Mouse (Mus musculus) ES-Bruce4 (cell line): ENCODE data around the gene Fmo2. TPM values are rescaled to one million over a fixed set of nuclear protein-coding genes. Genes with fewer than 3 reads are reported as not detected.

Experiments
- H3K27ac ChIP-seq: 2 replicates; pipeline ENCODE4 v1.5.1; 2012; ENCODE audit warnings: low read length, inconsistent platforms; ENCODE audit not compliant: insufficient read depth
- H3K27me3 ChIP-seq: 2 replicates; pipeline ENCODE4 v1.6.1; 2012; ENCODE audit warnings: mild to moderate bottlenecking, low read length, inconsistent platforms; ENCODE audit not compliant: control insufficient read depth, poor library complexity, insufficient read depth, severe bottlenecking
- H3K36me3 ChIP-seq: 2 replicates; pipeline ENCODE4 v1.6.1; 2012; ENCODE audit warnings: inconsistent platforms, mild to moderate bottlenecking, low read length, moderate library complexity; ENCODE audit not compliant: control insufficient read depth, poor library complexity, insufficient read depth, severe bottlenecking
- H3K4me1 ChIP-seq: one replicate; pipeline ENCODE4 v1.8.1; 2011; ENCODE audit warnings: low read length; ENCODE audit not compliant: control insufficient read depth, insufficient read depth
- H3K4me3 ChIP-seq: 2 replicates; pipeline ENCODE4 v1.5.1; 2011; ENCODE audit warnings: low read depth, mild to moderate bottlenecking, low read length
- H3K9ac ChIP-seq: 2 replicates; pipeline ENCODE4 v1.6.1; 2012; ENCODE audit warnings: low read depth, mild to moderate bottlenecking, inconsistent platforms; ENCODE audit not compliant: poor library complexity, severe bottlenecking
- H3K9me3 ChIP-seq: replicated peaks from 2 replicates; pipeline ENCODE4 v1.6.1; 2012; ENCODE audit warnings: mild to moderate bottlenecking, low read length, inconsistent platforms; ENCODE audit not compliant: control insufficient read depth, poor library complexity, insufficient read depth, severe bottlenecking
- CTCF ChIP-seq: IDR thresholded peaks from one replicate; pipeline ENCODE4 v1.8.1; 2011; ENCODE audit warnings: low read depth, low read length
- EP300 ChIP-seq: IDR thresholded peaks from 2 replicates; pipeline ENCODE4 v1.6.1; 2011; ENCODE audit warnings: low read depth, low read length; ENCODE audit not compliant: insufficient read depth
- POLR2A ChIP-seq: IDR thresholded peaks from one replicate; pipeline ENCODE4 v1.8.1; 2011; ENCODE audit warnings: low read length; ENCODE audit not compliant: insufficient read depth
- polyA plus RNA-seq: library from polyadenylated mRNA; stranded (reverse); fragments of >200 nt; gene quantifications from 2 replicates; pipeline ENCODE4 v1.2.4, GENCODE M21; 2011; ENCODE audit warnings: low read depth; ENCODE audit not compliant: missing spikeins, insufficient read depth, insufficient read length

Fmo2 gene
- polyA plus RNA-seq, 1 experiment, result not detected

DNA sequence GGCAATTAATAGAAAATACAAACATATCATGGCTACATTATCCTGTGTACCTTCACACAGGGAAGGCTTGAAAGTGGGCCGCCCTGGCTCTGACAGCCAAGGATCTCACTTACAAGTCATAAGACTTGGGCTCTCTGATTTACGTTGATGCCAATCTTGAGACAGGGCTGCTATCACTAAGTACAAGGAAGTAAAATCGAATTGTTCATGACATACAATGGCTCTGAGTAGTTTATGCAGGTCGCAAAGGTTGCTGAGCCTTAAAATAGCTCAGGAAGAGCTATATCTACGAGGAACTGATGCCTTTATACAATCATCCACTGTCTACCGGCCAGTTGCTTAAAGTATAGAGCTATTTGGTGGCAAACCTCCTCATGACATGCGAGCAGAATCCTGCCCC lies 27.5 kb downstream of the Fmo2 start:
- H3K27ac ChIP-seq, result no peak overlapping the region
- H3K4me1 ChIP-seq, result no peaks in the 10 kb centered on the region
- H3K9me3 ChIP-seq, result no peaks in the 10 kb centered on the region
- H3K36me3 ChIP-seq, result no peaks in the 10 kb centered on the region
- H3K9ac ChIP-seq, result no peak overlapping the region
- H3K4me3 ChIP-seq, result no peak overlapping the region
- no peak for TF ChIP-seq CTCF
- TF ChIP-seq EP300, result no peak
- TF ChIP-seq POLR2A, result no peak
- no peaks in the 10 kb centered on the region for H3K27me3 ChIP-seq

GRCm38 (mm10) chr1:162867396-162867795 lies 31.1 kb downstream of the Fmo2 start:
- Histone ChIP-seq H3K4me1 (no peaks in the 10 kb centered on the region), H3K27me3 (no peaks in the 10 kb centered on the region)
- no peak for TF ChIP-seq EP300

DNA sequence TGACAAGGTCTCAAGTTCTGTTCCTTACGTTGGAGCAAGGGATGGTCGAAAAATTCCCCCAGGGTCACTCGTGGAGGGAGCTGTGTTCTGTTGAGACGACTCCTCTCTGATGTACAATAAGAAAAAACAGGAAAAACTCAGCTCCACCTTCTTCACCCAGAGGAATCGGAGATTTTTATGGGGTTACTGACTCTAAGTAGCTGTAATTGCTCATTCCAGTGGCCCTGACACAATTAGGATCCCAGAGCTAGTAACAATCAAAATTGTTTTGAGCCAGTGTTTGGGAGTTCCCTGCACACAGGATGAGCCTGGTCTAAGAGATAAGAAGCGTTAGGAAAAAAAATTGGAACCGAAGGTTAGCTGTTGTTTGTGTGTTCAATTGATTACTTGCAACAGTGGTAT lies 32.2 kb downstream of the Fmo2 start, which contains the start of gene Fmo1:
Gene Fmo1 (minus strand): TSS at position 331 of the 402 bp plus-strand sequence.
- TF ChIP-seq EP300 (no peak), CTCF (no peak), POLR2A (no peak)
- Histone ChIP-seq H3K4me3 (no peak within 1 kb of the TSS), H3K4me1 (no peaks in the 10 kb centered on the region), H3K27me3 (no peaks in the 10 kb centered on the region), H3K9me3 (no peaks in the 10 kb centered on the region), H3K27ac (no peak within 1 kb of the TSS), H3K36me3 (no peaks in the 10 kb centered on the region), H3K9ac (no peak within 1 kb of the TSS)

More at GRCm38 (mm10) chr1:162867396-162867795, 31.1 kb downstream of the Fmo2 start:
- H3K4me3 ChIP-seq, result no peak overlapping the region
- no peaks in the 10 kb centered on the region for H3K36me3 ChIP-seq
- no peaks in the 10 kb centered on the region for H3K9me3 ChIP-seq
- H3K27ac ChIP-seq, result no peak overlapping the region
- H3K9ac ChIP-seq, result no peak overlapping the region

DNA sequence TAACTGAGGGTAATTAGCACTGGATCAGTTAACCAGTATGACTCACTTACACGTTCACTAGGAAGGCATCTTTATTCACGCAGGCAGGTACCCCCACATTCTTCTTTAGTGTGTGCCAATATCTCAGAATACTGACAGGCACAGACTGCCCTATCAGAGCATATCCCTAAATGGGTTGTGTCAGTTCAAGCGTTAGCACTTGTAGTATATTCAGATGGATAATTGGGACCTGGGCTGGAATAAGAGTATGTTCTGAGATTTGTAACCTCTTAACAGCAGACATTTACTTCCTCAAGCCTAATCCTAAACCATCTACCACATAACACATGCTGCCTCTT lies 33.1 kb downstream of the Fmo2 start:
- TF ChIP-seq CTCF (no peak), POLR2A (no peak), EP300 (no peak)
- Histone ChIP-seq H3K27me3 (no peaks in the 10 kb centered on the region), H3K4me1 (no peaks in the 10 kb centered on the region)

DNA sequence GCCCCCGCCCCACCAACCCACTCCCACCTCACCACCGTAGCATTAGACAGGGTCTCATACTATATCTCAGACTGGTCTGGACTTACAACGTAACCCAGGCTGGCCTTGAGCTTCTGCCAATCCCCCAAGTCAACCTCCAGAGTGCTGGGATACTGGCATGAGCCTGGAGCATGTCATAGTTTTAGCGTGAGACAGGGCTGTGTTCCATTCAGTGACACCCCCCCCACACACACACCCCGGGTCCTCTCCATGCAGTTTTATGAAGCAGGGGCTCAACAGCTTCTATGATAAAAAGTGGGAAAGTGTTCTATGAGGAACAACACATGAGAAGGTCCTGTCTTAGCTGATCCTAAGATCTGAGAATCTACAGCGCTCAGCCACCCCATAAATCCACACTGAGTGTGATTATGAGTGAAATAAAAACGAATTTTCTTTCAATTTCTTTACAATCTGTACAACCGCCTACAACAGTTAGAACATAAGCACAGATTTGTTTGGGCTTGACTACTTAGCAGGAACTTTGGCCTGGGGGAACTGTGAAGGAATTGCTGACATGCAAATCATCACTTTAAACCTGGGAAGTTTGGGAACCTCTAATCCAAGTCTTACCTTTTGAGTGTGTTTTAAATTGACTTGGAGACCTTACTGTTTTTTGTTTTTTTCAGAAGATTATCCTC lies 33.6 kb downstream of the Fmo2 start:
- Histone ChIP-seq H3K9me3 (no peaks in the 10 kb centered on the region), H3K36me3 (no peaks in the 10 kb centered on the region), H3K4me3 (no peak overlapping the region), H3K4me1 (no peaks in the 10 kb centered on the region), H3K9ac (no peak overlapping the region), H3K27ac (no peak overlapping the region), H3K27me3 (no peaks in the 10 kb centered on the region)
- no peak for TF ChIP-seq EP300
- no peak for TF ChIP-seq CTCF
- TF ChIP-seq POLR2A, result no peak

More for the DNA sequence above, 33.1 kb downstream of the Fmo2 start:
- no peak overlapping the region for H3K9ac ChIP-seq
- no peaks in the 10 kb centered on the region for H3K9me3 ChIP-seq
- H3K27ac ChIP-seq, result no peak overlapping the region
- H3K4me3 ChIP-seq, result no peak overlapping the region
- H3K36me3 ChIP-seq, result no peaks in the 10 kb centered on the region

GRCm38 (mm10) chr1:162864279-162864678 lies 34.2 kb downstream of the Fmo2 start:
- TF ChIP-seq CTCF, result no peak
- TF ChIP-seq EP300, result no peak
- TF ChIP-seq POLR2A, result no peak
- Histone ChIP-seq H3K4me1 (no peaks in the 10 kb centered on the region), H3K9me3 (no peaks in the 10 kb centered on the region), H3K27me3 (no peaks in the 10 kb centered on the region; the same call in 1 of the 2 replicates), H3K27ac (no peak overlapping the region), H3K9ac (no peak overlapping the region), H3K36me3 (no peaks in the 10 kb centered on the region), H3K4me3 (no peak overlapping the region)
